ENCODE assay signal across 8 mouse cellular contexts in genomic region chr19:5800632-5801431, GRCm38 (mm10). TPM values are rescaled to one million over a fixed set of nuclear protein-coding genes. Genes with fewer than 3 reads are reported as not detected.
A peak's percentile ranks its signal among the peaks of the same experiment; 100 is the strongest.
DNase-seq lines count a peak whose midpoint lies in the region; ATAC-seq and TF ChIP-seq lines count a peak whose summit lies in the region.

No protein-coding gene starts in this region.

- intact Hi-C loops in heart, postnatal 14 days (cut with DNase I), result no loop called here

- peaks cover 45% of the 10 kb centered on the region for H3K4me1 ChIP-seq in heart, embryonic 10.5 days
- H3K4me1 ChIP-seq in G1E (ENCODE audit: insufficient read depth, low read depth, low read length), result peaks cover 47% of the 10 kb centered on the region
- H3K4me1 ChIP-seq in embryonic facial prominence, embryonic 15.5 days, result peaks cover 40% of the 10 kb centered on the region
- H3K4me1 ChIP-seq in intestine, embryonic 14.5 days (replicated peaks; ENCODE audit: control insufficient read depth, insufficient read depth, low read length), result peaks cover 35% of the 10 kb centered on the region
- peaks cover 45% of the 10 kb centered on the region for H3K4me1 ChIP-seq in midbrain, embryonic 13.5 days (replicated peaks)

- no peaks in the 10 kb centered on the region for H3K27me3 ChIP-seq in heart, embryonic 10.5 days (ENCODE audit: insufficient read depth, poor library complexity, severe bottlenecking)
- H3K27me3 ChIP-seq in G1E (ENCODE audit: insufficient read depth, low read length), result no peaks in the 10 kb centered on the region
- no peaks in the 10 kb centered on the region for H3K27me3 ChIP-seq in embryonic facial prominence, embryonic 15.5 days
- H3K27me3 ChIP-seq in intestine, embryonic 14.5 days (replicated peaks; ENCODE audit: control insufficient read depth, insufficient read depth, low read length), result no peaks in the 10 kb centered on the region
- H3K27me3 ChIP-seq in midbrain, embryonic 13.5 days, result no peaks in the 10 kb centered on the region

- ATAC-seq in G1E (ENCODE audit: extremely low read depth, insufficient number of reproducible peaks, low FRiP score, poor library complexity, severe bottlenecking), result no peak
- ATAC-seq in embryonic facial prominence, embryonic 15.5 days (ENCODE audit: insufficient number of reproducible peaks, low FRiP score, low TSS enrichment, low read depth), result no peak
- ATAC-seq in intestine, embryonic 14.5 days (replicated peaks; ENCODE audit: low FRiP score, low TSS enrichment, low read depth), result no peak
- no peak for ATAC-seq in midbrain, embryonic 13.5 days

- H3K27ac ChIP-seq in heart, embryonic 10.5 days, result peak overlapping the region; percentile 100
- H3K27ac ChIP-seq in embryonic facial prominence, embryonic 15.5 days (replicated peaks), result peak overlapping the region; percentile 85
- peak overlapping the region; percentile 98 for H3K27ac ChIP-seq in intestine, embryonic 14.5 days (ENCODE audit: low read depth)
- H3K27ac ChIP-seq in midbrain, embryonic 13.5 days, result peak overlapping the region; percentile 100

- DNase-seq in heart, embryonic 10.5 days (ENCODE audit: low spot score), result no peak
- no peak for DNase-seq in heart, postnatal 14 days
- no peak for DNase-seq in G1E (ENCODE audit: low spot score)
- peak; percentile 86 for DNase-seq in intestine, embryonic 14.5 days (ENCODE audit: low spot score)
- DNase-seq in gastrocnemius, postnatal 10 days, result no peak
- no peak for DNase-seq in left cerebral cortex, adult 18-20 months (ENCODE audit: low spot score in 2 of 2)

- TF ChIP-seq CTCF in G1E (IDR thresholded peaks at IDR 0.05; ENCODE audit: low read depth, low read length), result no peak

- peak overlapping the region; percentile 87 for H3K4me2 ChIP-seq in embryonic facial prominence, embryonic 15.5 days (replicated peaks)
- H3K4me2 ChIP-seq in intestine, embryonic 14.5 days (ENCODE audit: low read length), result peak overlapping the region; percentile 99
- H3K4me2 ChIP-seq in midbrain, embryonic 13.5 days (replicated peaks), result peak overlapping the region; percentile 97

- H3K9ac ChIP-seq in embryonic facial prominence, embryonic 15.5 days, result peak overlapping the region; percentile 93
- peak overlapping the region; percentile 96 for H3K9ac ChIP-seq in intestine, embryonic 14.5 days (ENCODE audit: low read length)
- peak overlapping the region; percentile 99 for H3K9ac ChIP-seq in midbrain, embryonic 13.5 days (replicated peaks)

- no peaks in the 10 kb centered on the region for H3K9me3 ChIP-seq in heart, embryonic 10.5 days
- H3K9me3 ChIP-seq in G1E (replicated peaks), result no peaks in the 10 kb centered on the region
- H3K9me3 ChIP-seq in embryonic facial prominence, embryonic 15.5 days (replicated peaks), result no peaks in the 10 kb centered on the region
- H3K9me3 ChIP-seq in intestine, embryonic 14.5 days (ENCODE audit: control insufficient read depth, low read length), result no peaks in the 10 kb centered on the region
- no peaks in the 10 kb centered on the region for H3K9me3 ChIP-seq in midbrain, embryonic 13.5 days

- 0% methylated on average over 19 of the region's 19 CpGs for WGBS in heart, embryonic 10.5 days
- 0% methylated on average over 19 of the region's 19 CpGs for WGBS in embryonic facial prominence, embryonic 15.5 days
- WGBS in intestine, embryonic 14.5 days, result under 1% methylated on average over 19 of the region's 19 CpGs
- 0% methylated on average over 19 of the region's 19 CpGs for WGBS in midbrain, embryonic 13.5 days

- H3K4me3 ChIP-seq in heart, embryonic 10.5 days, result peak overlapping the region; percentile 86
- H3K4me3 ChIP-seq in G1E (ENCODE audit: low read depth, low read length), result peak overlapping the region; percentile 88
- peak overlapping the region; percentile 73 for H3K4me3 ChIP-seq in embryonic facial prominence, embryonic 15.5 days (replicated peaks)
- peak overlapping the region; percentile 90 for H3K4me3 ChIP-seq in intestine, embryonic 14.5 days (ENCODE audit: low read depth, low read length)
- peak overlapping the region; percentile 99 for H3K4me3 ChIP-seq in midbrain, embryonic 13.5 days (replicated peaks)

- peaks cover 49% of the 10 kb centered on the region for H3K36me3 ChIP-seq in heart, embryonic 10.5 days
- peaks cover 47% of the 10 kb centered on the region for H3K36me3 ChIP-seq in G1E (replicated peaks)
- H3K36me3 ChIP-seq in embryonic facial prominence, embryonic 15.5 days, result peaks cover 31% of the 10 kb centered on the region
- peaks cover 34% of the 10 kb centered on the region for H3K36me3 ChIP-seq in intestine, embryonic 14.5 days (ENCODE audit: control insufficient read depth, insufficient read depth, low read length)
- H3K36me3 ChIP-seq in midbrain, embryonic 13.5 days, result peaks cover 26% of the 10 kb centered on the region

RNA-seq across cellular contexts. Expression of gene Scyl1, which starts 29.6 kb away (rescaled TPM):
- polyA plus RNA-seq in heart, embryonic 10.5 days (2016; fragmentation: Nextera tagmentation; extraction: Ambion mirVana), result 74.4 and 75.2 TPM in 2 replicates
- total RNA-seq in heart, postnatal 14 days (2021), result 10 to 100 TPM; 66.2 to 67.2 TPM
- total RNA-seq in G1E (2014; fragmentation: Nextera tagmentation), result 27.7 and 37.5 TPM in 2 replicates
- 40.3 and 41.2 TPM in 2 replicates for total RNA-seq in G1E (2017)
- polyA plus RNA-seq in G1E (2012), result 65.6 and 72.6 TPM in 2 replicates
- 81.4 and 81.8 TPM in 2 replicates for polyA plus RNA-seq in embryonic facial prominence, embryonic 15.5 days (2015; fragmentation: Nextera tagmentation; extraction: Ambion mirVana)
- polyA plus RNA-seq in intestine, embryonic 14.5 days (2014; fragmentation: Nextera tagmentation; extraction: Ambion mirVana), result 68.8 and 69.2 TPM in 2 replicates
- 64.9 and 70.0 TPM in 2 replicates for polyA plus RNA-seq in midbrain, embryonic 13.5 days (2015; fragmentation: Nextera tagmentation; extraction: Ambion mirVana)
- 10 to 100 TPM; 56.0 to 59.6 TPM for total RNA-seq in gastrocnemius, postnatal 10 days (2021)
- 10 to 100 TPM; 90.8 to 93.4 TPM for total RNA-seq in left cerebral cortex, adult 18-20 months (2021)
